Mouse (Mus musculus): ENCODE measurements at regions not wholly inside any gene's neighbourhood (a gene's known extent, or its start where the extent isn't known, plus 50 kb on each side); places are given as distances from the start of the nearest gene placed in this dataset.
A peak's percentile ranks its signal among the peaks of the same experiment; 100 is the strongest.

GRCm38 (mm10) chr3:39925436-39925835 lies 605.6 kb upstream of the Intu start:
- DNase-seq (ENCODE audit: low spot score): no peak

GRCm38 (mm10) chr3:39928421-39928820 lies 602.7 kb upstream of the Intu start:
- DNase-seq (ENCODE audit: low spot score): no peak

- no peak for DNase-seq (ENCODE audit: low spot score)
Observed at GRCm38 (mm10) chr3:39933372-39933771, 597.7 kb upstream of the Intu start.

DNA sequence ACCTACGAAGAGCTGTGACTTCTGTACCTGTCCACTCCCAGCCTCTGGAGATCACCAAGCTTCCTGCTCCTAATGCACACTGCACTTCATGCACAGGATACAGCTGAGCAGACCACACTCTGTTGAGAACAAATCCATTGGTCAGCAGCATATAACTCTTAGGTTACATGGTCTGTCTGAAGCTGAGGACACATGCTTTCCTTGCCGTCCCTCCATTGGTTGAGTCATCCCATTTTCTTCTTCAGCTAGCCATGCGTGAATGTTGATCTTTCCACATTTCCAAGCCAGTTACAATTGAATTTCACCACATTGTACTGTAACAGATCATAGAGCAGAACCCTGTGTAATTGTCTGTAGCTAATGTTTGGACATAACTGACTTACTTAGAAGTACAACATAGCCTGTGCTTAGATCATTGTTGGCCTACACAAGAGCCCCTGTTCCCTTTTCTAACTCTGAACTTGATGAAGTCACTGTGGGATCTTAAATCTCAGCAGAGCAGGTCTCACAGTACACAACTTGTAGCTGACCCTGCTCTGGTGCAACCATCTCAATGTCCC lies 593.3 kb upstream of the Intu start:
- peak; percentile 6 for DNase-seq (ENCODE audit: low spot score)

GRCm38 (mm10) chr3:39944581-39944980 lies 586.5 kb upstream of the Intu start:
- peak; percentile 76 for DNase-seq (ENCODE audit: low spot score)

DNA sequence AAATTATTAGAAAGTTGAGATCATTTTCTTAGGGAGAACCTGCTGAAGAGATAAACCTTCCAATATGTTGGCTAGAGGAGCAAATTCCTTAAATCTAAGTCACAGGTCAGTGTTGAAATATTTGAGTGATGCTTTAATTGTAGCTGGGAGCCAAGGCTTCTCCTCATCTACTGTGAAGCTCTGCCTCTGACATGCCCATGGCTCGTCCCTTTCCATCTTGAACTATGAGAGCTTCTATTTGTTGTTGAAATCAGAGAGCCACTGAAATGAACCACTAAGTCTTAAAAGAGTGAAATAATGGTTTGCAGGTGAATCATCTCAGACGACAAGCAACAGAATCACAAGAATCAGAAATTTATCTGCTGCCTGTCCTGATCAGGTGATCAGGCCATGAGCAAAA lies 579.0 kb upstream of the Intu start:
- DNase-seq (ENCODE audit: low spot score): no peak

DNA sequence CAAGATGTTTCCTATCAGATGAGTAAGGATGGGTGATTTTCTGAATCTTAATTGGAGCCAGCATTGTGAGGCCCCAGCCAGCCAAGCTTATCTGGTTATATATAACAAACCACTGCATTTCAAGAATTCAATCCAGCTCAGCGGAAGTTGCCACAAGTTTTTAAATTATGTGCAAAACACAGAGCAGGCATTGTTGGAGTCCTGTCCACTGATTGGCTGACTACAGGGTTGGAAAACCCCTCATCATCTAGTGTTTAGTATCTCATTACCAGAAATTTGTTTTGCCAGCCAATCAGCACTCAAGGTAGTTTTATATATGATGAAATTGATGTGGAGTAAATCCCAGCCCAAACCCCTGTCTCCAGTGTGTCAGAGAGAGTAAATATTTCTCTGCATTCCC lies 578.5 kb upstream of the Intu start:
- DNase-seq (ENCODE audit: low spot score): no peak

DNA sequence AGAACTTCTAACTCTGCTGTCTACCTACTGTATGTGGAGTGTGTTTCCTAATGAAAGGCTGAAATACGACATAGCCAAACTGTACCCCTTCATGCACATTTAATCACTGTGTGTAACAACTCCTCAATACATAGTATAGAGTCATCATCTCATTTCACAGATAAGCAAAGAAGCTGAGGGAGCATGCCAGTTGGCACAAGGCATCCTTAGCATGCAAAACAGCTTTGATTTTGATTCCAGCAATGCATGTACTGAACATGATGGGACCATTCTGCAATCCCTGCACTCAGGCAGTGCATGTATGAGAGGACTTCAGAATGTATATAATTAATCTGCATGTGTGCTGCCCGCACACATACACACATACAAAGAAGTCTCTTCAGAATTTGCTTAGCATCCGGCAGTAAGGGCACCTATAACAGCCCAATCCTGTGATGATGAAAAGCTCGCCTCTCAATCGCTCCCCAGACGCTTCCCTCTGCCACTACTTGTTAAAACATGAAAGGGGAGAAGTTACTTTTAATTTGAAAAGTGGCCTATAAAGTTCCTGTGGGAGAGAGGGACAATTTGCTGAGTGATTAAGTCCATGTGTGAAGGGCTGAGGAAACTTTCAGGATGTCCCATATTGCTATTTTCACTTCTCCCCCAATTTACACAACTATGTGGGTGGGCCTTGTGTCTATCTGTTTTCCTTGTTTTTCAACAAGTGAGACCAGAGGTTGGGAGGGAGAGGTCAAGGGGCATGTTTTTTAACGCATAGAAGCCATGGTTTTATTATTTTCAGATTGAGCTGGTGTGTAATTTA lies 569.0 kb upstream of the Intu start:
- no peak for DNase-seq (ENCODE audit: low spot score)

GRCm38 (mm10) chr3:39965431-39965830 lies 565.7 kb upstream of the Intu start:
- no peak for DNase-seq (ENCODE audit: low spot score)

GRCm38 (mm10) chr3:39966390-39966789 lies 564.7 kb upstream of the Intu start:
- no peak for DNase-seq (ENCODE audit: low spot score)

DNA sequence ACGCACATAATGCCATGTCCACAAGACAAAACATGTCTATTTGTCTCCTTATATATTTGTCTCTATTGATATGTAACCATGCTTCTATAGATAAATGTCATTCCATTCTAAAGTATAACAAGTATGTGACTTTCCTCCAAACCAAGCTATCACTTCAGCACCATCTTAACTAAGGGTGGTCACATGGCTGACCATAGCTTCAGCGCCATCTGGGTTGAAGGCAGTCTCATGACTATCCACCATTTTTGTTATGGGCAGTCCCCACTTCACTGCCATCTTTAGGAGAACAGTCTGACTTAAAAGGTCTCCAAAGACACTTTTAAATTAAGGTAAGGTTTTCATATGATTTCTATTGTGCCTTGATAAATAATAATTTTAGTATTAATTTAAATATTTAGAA lies 554.1 kb upstream of the Intu start:
- no peak for DNase-seq (ENCODE audit: low spot score)

DNA sequence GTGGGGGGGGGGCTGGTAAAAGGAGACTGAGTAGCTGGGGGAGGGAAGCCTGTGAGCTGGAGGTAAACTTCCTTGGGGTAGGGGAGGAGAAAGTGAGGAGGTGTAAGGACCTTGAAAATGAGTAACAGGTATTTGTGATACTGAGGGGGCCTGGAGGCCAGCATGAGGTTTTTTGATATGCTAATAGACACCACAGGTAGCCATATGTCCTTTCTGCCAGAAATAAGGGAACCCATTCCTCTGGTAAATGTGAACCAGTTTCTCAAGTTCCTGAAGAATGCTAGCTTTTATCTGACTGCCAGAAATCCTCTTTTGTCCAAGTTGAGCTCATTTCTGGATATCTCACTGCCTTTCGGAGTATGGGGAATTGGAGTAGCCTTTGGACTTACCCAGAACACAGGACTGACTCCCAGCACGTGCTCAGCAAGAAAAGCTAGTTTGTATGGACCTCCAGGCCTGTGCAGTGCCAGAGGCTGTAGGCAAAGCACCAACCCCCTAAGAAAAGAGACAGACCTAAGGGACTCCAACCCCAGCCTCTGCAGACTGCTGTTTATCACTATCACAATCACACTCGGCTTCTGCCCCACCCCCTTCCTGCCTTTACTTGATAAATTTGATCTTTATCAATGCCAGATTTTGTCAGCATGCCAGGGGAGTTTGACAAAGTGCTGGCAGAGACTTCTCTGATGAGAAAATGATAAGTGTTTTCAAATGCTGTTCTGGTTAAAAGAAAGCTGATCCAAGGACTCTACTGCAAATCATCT lies 552.0 kb upstream of the Intu start:
- DNase-seq (ENCODE audit: low spot score): no peak

DNA sequence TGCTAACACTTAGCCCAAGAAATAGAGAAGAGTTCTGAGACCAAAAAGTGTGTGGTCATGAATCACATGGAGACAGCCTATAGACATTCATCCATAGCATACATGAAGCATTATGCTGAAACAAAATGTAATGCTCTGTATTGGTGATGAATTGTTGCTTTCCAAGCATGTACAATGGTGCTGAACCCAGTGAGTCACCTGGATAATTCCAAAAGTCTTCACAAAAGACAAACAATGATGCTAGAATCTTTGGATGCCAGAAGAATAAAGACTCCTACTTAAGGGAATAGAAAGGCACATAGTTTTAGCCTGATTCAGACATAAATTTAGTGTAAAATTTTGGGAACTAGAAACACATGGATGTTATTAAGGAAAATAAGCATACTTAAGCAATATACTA lies 548.4 kb upstream of the Intu start:
- no peak for DNase-seq (ENCODE audit: low spot score)

DNA sequence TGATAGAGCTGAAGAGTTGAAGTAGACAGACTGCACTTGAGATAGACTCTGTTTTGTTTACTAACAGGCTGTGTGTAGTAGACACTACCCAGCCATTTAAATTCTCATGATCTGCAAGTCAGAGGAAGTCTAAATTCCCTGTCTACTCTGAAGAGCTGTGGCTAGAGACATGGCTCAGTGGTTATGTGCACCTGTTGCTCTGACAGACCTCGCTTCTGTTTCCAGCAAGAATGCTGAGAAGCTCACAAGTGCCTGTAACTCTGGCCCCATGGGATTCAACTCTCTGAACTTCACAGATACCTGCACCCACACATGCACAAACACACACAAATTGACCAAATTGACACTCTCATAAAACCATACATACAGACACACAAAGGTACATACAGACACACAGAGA lies 543.4 kb upstream of the Intu start:
- DNase-seq (ENCODE audit: low spot score): no peak

DNA sequence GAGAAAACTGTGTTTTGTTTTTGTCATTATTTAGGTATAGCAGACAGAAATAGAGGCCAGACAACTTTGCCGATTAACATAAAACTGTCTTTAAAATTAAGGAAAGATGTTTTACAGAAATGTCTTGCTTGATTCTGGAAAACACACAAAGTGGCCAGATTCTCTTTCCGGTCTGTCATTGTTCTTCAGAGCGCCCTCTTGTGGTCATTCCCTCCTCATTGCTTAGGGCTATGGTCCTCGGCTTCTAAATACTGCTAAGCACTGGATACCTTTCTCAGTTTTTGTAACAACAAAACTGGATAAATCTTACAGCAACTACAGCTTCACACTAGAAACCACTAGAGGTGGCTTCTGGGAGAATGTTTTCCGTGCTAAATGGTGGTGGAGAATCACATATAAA lies 532.5 kb upstream of the Intu start:
- DNase-seq (ENCODE audit: low spot score): peak; percentile 19

GRCm38 (mm10) chr3:39999846-40000245 lies 531.2 kb upstream of the Intu start:
- DNase-seq (ENCODE audit: low spot score): no peak

DNA sequence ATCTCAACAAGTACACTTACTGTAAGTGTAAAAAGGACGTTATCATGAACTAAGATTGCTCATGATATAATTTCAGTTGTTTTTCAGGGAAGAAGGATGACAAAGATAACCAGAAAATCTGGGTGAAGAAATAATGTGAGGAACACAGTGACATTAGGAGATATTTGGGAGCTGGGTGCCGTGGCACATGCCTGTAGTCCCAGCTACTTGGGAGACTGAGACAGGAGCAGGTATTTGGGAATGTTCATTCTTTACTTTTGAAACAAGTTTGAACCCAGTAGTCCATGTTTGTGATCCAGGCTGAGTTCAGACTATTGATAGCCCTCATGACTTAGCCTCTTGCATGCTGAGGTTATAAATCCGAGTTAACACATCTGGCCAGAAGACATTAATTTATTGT lies 528.2 kb upstream of the Intu start:
- DNase-seq (ENCODE audit: low spot score): no peak

DNA sequence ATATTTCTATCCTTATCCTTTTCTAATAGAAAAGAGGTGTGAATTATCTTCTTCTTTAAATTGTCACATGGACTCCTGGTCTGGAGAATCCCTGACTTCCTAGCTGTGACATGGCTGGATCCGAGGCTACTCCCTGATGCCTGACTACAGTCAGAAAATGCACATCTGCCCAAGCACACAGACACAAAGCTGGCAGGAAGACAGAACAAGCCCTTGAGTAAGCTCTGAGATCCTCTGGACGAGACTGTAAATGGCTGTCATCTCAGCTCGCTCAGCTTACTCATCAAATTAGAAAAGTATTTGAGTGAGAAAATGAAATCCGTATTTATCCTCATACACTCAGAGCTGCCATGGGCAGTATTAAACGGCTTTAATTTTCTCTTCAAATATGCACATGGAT lies 521.0 kb upstream of the Intu start:
- no peak for DNase-seq (ENCODE audit: low spot score)

DNA sequence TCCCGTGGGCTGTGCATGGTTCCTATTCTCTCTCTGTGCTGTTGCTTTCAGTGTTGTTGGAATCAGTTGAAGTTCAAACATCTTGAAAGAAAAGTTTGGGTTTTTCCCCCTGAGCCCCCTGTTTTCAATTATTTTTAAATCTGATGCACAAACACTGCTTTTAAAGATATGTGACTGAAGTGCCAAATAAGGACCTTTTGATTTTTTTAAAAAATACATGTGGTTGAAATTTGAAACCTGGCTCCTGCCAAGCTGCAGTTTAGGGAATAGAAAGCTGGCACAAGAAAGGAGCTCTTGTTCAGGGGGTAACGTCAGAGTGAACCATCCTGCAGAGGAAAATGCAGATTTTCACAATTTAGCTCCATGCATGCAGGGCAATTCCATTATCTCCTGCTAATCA lies 509.4 kb upstream of the Intu start:
- DNase-seq (ENCODE audit: low spot score): no peak

GRCm38 (mm10) chr3:40027713-40028112 lies 503.4 kb upstream of the Intu start:
- DNase-seq (ENCODE audit: low spot score): no peak

DNA sequence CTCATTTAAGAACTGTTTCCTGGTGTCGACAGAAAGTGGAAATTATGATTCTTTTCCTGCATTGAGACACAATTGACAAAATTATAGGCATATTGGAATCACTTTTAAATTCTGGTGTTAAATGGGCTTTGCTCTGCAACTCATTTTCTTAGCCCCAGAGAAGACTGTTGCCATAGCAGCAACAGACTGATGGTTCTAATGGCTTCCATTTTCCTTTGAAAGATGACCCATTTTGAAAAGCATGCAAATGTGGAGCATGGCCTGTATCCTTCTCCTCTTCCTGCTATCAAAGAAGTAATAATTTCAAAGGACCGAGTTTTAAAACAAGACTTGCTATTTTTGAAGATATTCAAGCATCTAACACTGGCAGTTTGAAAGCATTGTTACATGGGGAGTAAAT lies 494.9 kb upstream of the Intu start:
- no peak for DNase-seq (ENCODE audit: low spot score)

DNA sequence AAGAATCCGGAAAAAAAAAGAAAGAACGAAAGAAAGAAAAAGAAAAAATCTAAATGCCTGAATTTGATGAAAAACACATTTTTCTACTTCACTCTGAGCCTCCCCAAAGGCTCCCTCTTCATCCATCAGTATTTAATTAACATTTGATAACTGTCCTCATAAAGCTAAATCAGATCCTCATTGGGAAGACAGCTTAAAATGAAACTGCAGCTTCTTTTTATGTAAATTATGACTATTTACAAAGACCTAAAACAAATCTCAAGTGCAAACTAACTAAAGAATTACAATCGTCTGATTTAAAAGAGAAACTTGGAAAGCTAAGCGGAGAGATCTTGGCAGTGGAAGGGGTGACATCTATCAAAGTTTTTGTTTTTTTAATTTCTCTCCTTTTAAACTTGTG lies 481.4 kb upstream of the Intu start:
- no peak for DNase-seq (ENCODE audit: low spot score)

GRCm38 (mm10) chr3:40058281-40058680 lies 472.8 kb upstream of the Intu start:
- DNase-seq (ENCODE audit: low spot score): no peak
